Mouse (Mus musculus) small intestine, adult 2 months (tissue): ENCODE data around the gene Rasa3. TPM values are rescaled to one million over a fixed set of nuclear protein-coding genes. Genes with fewer than 3 reads are reported as not detected.

Experiments
- H3K27ac ChIP-seq: fragments of 200-500 bp; 2 replicates; pipeline ENCODE4 v1.5.1; 2012; ENCODE audit warnings: low read depth, low read length, control low read depth, inconsistent platforms; ENCODE audit not compliant: insufficient read depth
- H3K27me3 ChIP-seq: fragments of 200-500 bp; 2 replicates; pipeline ENCODE4 v1.6.1; 2012; ENCODE audit warnings: mild to moderate bottlenecking, moderate library complexity, low read length, inconsistent platforms; ENCODE audit not compliant: control insufficient read depth, insufficient read depth
- H3K36me3 ChIP-seq: fragments of 200-500 bp; 2 replicates; pipeline ENCODE4 v1.6.1; 2012; ENCODE audit warnings: mild to moderate bottlenecking, low read length, control low read depth, inconsistent platforms; ENCODE audit not compliant: control insufficient read depth, insufficient read depth
- H3K4me1 ChIP-seq: fragments of 200-500 bp; 2 replicates; pipeline ENCODE4 v1.6.1; 2012; ENCODE audit warnings: low read length, inconsistent platforms, mixed read lengths; ENCODE audit not compliant: control insufficient read depth, insufficient read depth, insufficient read length
- H3K4me3 ChIP-seq: fragments of 200-500 bp; 2 replicates; pipeline ENCODE4 v1.5.1; 2012; ENCODE audit warnings: low read depth, mild to moderate bottlenecking, control low read depth, inconsistent platforms, low read length, moderate library complexity
- CTCF ChIP-seq: fragments of 200-500 bp; IDR thresholded peaks from 2 replicates; pipeline ENCODE4 v1.5.1; 2012; ENCODE audit warnings: low read depth, mild to moderate bottlenecking, control low read depth, inconsistent platforms, low read length, moderate library complexity, mixed read lengths; ENCODE audit not compliant: insufficient replicate concordance, insufficient read length; ENCODE audit errors: extremely low read depth
- POLR2A ChIP-seq: fragments of 200-500 bp; IDR thresholded peaks from 2 replicates; pipeline ENCODE4 v1.6.1; 2012; ENCODE audit warnings: low read depth, mild to moderate bottlenecking, control low read depth, inconsistent platforms, low read length, moderate library complexity
- WGBS: fragments of 180-500 bp; shearing (Covaris S2); methylation state at CpG from one replicate; pipeline ENCODE4 v1.1.7; 2018; 5-methylcytosine and 5-hydroxymethylcytosine counted together
- polyA plus RNA-seq: library from polyadenylated mRNA; depleted of rRNA; stranded (reverse); fragments of >200 nt; gene quantifications from 2 replicates; pipeline ENCODE4 v1.2.3, GENCODE M21; 2012

The Rasa3 gene
- polyA plus RNA-seq, 1 experiment = 13.1 TPM

DNA sequence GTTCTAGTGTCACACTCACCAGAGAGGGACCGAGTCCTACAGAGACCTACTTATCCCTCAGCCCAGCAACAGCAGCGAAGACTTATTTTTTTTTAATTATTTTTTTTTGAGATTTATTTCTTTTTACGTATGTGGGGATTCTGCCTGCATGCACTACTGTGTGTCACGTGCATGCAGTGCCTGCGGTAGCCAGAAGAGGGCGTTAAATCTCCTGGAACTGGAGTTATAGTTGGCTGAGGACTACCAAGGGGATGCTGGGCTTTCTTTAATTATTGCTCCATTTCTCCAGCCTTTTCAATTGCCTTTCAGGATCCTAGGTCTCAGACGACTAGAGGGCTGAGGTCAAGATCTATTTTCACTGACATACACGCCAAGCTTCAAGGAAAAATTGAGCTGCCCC lies 74.8 kb downstream of the Rasa3 start:
- TF ChIP-seq CTCF = peak; percentile 57; the same call in 1 of the 2 replicates
- no peak for TF ChIP-seq POLR2A
- Histone ChIP-seq H3K27ac (no peak overlapping the region), H3K27me3 (no peaks in the 10 kb centered on the region), H3K4me1 (peaks cover 17% of the 10 kb centered on the region), H3K36me3 (peaks cover 8% of the 10 kb centered on the region; the same call in 1 of the 2 replicates), H3K4me3 (no peak overlapping the region)
- WGBS = 80% methylated on average over 8 of the region's 8 CpGs

- Histone ChIP-seq H3K36me3 (peaks cover 10% of the 10 kb centered on the region), H3K27ac (peak overlapping the region; percentile 20), H3K4me3 (no peak overlapping the region), H3K27me3 (no peaks in the 10 kb centered on the region), H3K4me1 (peaks cover 17% of the 10 kb centered on the region)
- 79% methylated on average over 11 of the region's 11 CpGs for WGBS
- TF ChIP-seq CTCF = no peak
- no peak for TF ChIP-seq POLR2A
Observed at GRCm38 (mm10) chr8:13601166-13601565, 76.2 kb downstream of the Rasa3 start.

DNA sequence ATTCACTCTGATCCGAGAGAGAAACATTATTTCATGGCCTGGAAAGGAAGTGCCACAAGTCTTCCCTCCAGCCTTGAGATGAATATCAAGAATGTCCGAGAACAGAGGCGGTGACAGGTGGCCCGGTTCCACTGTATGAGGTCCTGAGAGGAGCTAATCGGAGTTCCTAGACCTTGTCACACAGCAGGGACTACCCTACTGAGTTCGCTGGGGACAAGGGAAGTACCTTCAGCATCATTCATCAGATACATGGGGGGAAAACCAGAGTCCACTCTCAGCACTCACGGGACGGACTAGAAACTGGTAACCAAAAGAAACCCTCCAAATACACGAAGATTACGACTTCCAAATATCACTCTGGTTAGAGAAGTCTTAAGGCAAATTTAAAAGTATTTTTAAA lies 76.7 kb downstream of the Rasa3 start:
- H3K4me3 ChIP-seq = no peak overlapping the region
- no peak for TF ChIP-seq CTCF
- TF ChIP-seq POLR2A = no peak
- H3K36me3 ChIP-seq = peaks cover 9% of the 10 kb centered on the region
- peak overlapping the region; percentile 60 for H3K27ac ChIP-seq
- peaks cover 17% of the 10 kb centered on the region for H3K4me1 ChIP-seq
- H3K27me3 ChIP-seq = no peaks in the 10 kb centered on the region
- 81% methylated on average over 10 of the region's 10 CpGs for WGBS

DNA sequence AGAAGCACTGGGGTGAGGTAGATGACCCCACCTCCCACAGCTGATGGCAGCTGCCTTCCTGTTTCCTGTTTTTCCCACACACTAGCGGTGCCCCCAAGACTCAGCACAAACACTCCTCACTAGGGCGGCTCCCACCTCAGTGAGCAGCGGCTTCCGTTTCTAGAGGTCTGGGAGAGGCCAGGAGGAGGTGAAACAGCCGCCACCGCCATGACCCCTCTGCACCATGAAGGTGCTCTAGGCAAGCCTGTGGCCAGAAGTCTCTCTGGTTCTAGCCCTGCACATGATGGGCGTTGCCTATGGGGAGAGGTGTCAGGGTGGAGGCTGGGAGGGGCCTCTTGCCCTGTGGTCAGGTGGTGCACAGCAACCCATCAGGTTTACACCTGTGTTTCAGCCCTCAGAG lies 77.2 kb downstream of the Rasa3 start:
- Histone ChIP-seq H3K27me3 (no peaks in the 10 kb centered on the region), H3K36me3 (peaks cover 6% of the 10 kb centered on the region), H3K4me1 (peaks cover 19% of the 10 kb centered on the region), H3K27ac (peak overlapping the region; percentile 66), H3K4me3 (no peak overlapping the region)
- 73% methylated on average over 7 of the region's 7 CpGs for WGBS
- no peak for TF ChIP-seq CTCF
- no peak for TF ChIP-seq POLR2A

- H3K27me3 ChIP-seq = no peaks in the 10 kb centered on the region
- H3K27ac ChIP-seq = no peak overlapping the region
- no peak for TF ChIP-seq CTCF
- no peak for TF ChIP-seq POLR2A
- peaks cover 17% of the 10 kb centered on the region for H3K4me1 ChIP-seq
- no peak overlapping the region for H3K4me3 ChIP-seq
- 91% methylated on average over 6 of the region's 6 CpGs for WGBS
- H3K36me3 ChIP-seq = peaks cover 6% of the 10 kb centered on the region
Observed at GRCm38 (mm10) chr8:13597777-13598176, 79.6 kb downstream of the Rasa3 start.

GRCm38 (mm10) chr8:13595861-13596260 lies 81.5 kb downstream of the Rasa3 start:
- WGBS = 65% methylated on average over 6 of the region's 6 CpGs

DNA sequence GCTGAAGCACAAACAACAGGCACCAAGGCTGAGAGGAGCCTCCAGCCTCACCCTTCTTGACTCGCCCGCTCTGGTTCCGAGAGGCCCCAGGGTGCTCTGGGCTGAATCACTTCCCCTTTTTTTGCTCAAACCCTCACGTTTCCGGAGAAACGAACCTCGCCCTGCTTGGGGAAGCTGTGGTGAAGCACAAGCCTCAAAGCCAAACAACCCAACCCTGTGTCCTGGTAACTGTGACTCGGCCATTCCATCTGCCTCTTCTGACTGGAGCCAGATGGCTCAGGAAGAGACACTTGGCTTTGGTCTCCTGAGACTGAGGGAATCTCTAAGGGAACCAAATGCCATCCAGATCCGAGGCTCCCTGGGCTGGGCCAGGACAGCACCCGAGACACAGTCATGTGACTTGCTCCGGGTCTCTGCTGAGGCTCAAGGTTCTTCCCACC lies 82.5 kb downstream of the Rasa3 start:
- H3K4me3 ChIP-seq = peak overlapping the region; percentile 31
- no peaks in the 10 kb centered on the region for H3K27me3 ChIP-seq
- peaks cover 13% of the 10 kb centered on the region for H3K4me1 ChIP-seq
- peaks cover 6% of the 10 kb centered on the region for H3K36me3 ChIP-seq
- 35% methylated on average over 11 of the region's 11 CpGs for WGBS
- peak overlapping the region; percentile 87 for H3K27ac ChIP-seq
- TF ChIP-seq POLR2A (no peak), CTCF (no peak)

More at GRCm38 (mm10) chr8:13595861-13596260, 81.5 kb downstream of the Rasa3 start:
- Histone ChIP-seq H3K27ac (peak overlapping the region; percentile 60), H3K4me1 (peaks cover 13% of the 10 kb centered on the region), H3K4me3 (no peak overlapping the region), H3K27me3 (no peaks in the 10 kb centered on the region), H3K36me3 (peaks cover 6% of the 10 kb centered on the region)
- TF ChIP-seq POLR2A = no peak
- no peak for TF ChIP-seq CTCF

- Histone ChIP-seq H3K4me3 (no peak overlapping the region), H3K36me3 (peaks cover 12% of the 10 kb centered on the region), H3K27me3 (no peaks in the 10 kb centered on the region), H3K4me1 (peaks cover 10% of the 10 kb centered on the region), H3K27ac (no peak overlapping the region)
- 53% methylated on average over 8 of the region's 8 CpGs for whole genome bisulfite sequencing
- TF ChIP-seq CTCF (peak; percentile 3; the same call in 1 of the 2 replicates), POLR2A (no peak)
Observed at GRCm38 (mm10) chr8:13593340-13593739, 84.1 kb downstream of the Rasa3 start.
